Mouse (Mus musculus): Measurements from ENCODE around the gene Coro1a. TPM values are rescaled to one million over a fixed set of nuclear protein-coding genes. Genes with fewer than 3 reads are reported as not detected.
"Not testable (repeated sequence)": the region's sequence is repeated elsewhere in the genome, so short reads cannot be mapped to it uniquely, and the experiment has no call there.

Coro1a gene
- total RNA-seq, 1 experiment = 4.1 TPM

GRCm38 (mm10) chr7:126740977-126741376 is 33.4 kb upstream of the Coro1a start:
- TF ChIP-seq CHD2 (IDR thresholded peaks at IDR 0.05; ENCODE audit: low read depth, low read length) (no peak), HCFC1 (IDR thresholded peaks at IDR 0.05; ENCODE audit: borderline replicate concordance, insufficient read depth, low read length) (no peak), ZC3H11A (IDR thresholded peaks at IDR 0.05; ENCODE audit: borderline replicate concordance, low read depth, low read length) (no peak), ZNF384 (IDR thresholded peaks at IDR 0.05; ENCODE audit: low read depth, low read length) (no peak), MAFK (IDR thresholded peaks at IDR 0.05; ENCODE audit: insufficient read depth, low read depth, low read length) (no peak)
- H3K36me3 ChIP-seq (ENCODE audit: control insufficient read depth, insufficient read depth, low read length, poor library complexity, severe bottlenecking) = no peaks in the 10 kb centered on the region
- in situ Hi-C loops (cut with MboI; ENCODE audit: low sequenced_read_pairs in 2 of 2, unreplicated experiment in 2 of 2) = no loop called here

GRCm38 (mm10) chr7:126740132-126740735 is 32.6 kb upstream of the Coro1a start:
- Histone ChIP-seq H3K4me3 (ENCODE audit: insufficient read depth in 1 of 2, low read depth in 1 of 2, low read length in 2 of 2, poor library complexity in 1 of 2, severe bottlenecking in 1 of 2) (no peak overlapping the region), H3K4me1 (ENCODE audit: control insufficient read depth in 2 of 2, insufficient read depth in 2 of 2, low read length in 2 of 2, poor library complexity in 1 of 2) (peaks cover 0 to 4% of the 10 kb centered on the region in 2 experiments; a peak in 1 of 4 replicates), H3K27ac (ENCODE audit: insufficient read depth, low read depth, low read length, poor library complexity, severe bottlenecking) (no peak overlapping the region), H3K36me3 (ENCODE audit: control insufficient read depth, insufficient read depth, low read length, poor library complexity, severe bottlenecking) (no peaks in the 10 kb centered on the region), H3K9me3 (ENCODE audit: control insufficient read depth, insufficient read depth, low read depth, low read length) (no peaks in the 10 kb centered on the region), H3K9ac (ENCODE audit: insufficient read depth, low read depth, low read length, poor library complexity, severe bottlenecking) (no peak overlapping the region)
- no peak for DNase-seq (ENCODE audit: low read depth, low spot score)
- TF ChIP-seq ZNF384 (IDR thresholded peaks at IDR 0.05; ENCODE audit: low read depth, low read length) (no peak), ZC3H11A (IDR thresholded peaks at IDR 0.05; ENCODE audit: borderline replicate concordance, low read depth, low read length) (no peak), MAFK (IDR thresholded peaks at IDR 0.05; ENCODE audit: insufficient read depth, low read depth, low read length) (no peak), CHD2 (IDR thresholded peaks at IDR 0.05; ENCODE audit: low read depth, low read length) (no peak), HCFC1 (IDR thresholded peaks at IDR 0.05; ENCODE audit: borderline replicate concordance, insufficient read depth, low read length) (no peak)
- in situ Hi-C loops (cut with MboI; ENCODE audit: low sequenced_read_pairs in 2 of 2, unreplicated experiment in 2 of 2) = no loop called here

More at GRCm38 (mm10) chr7:126740977-126741376, 33.4 kb upstream of the Coro1a start:
- Histone ChIP-seq H3K9me3 (ENCODE audit: control insufficient read depth, insufficient read depth, low read depth, low read length) (no peaks in the 10 kb centered on the region), H3K4me3 (ENCODE audit: insufficient read depth in 1 of 2, low read depth in 1 of 2, low read length in 2 of 2, poor library complexity in 1 of 2, severe bottlenecking in 1 of 2) (no peak overlapping the region), H3K9ac (ENCODE audit: insufficient read depth, low read depth, low read length, poor library complexity, severe bottlenecking) (no peak overlapping the region), H3K27ac (ENCODE audit: insufficient read depth, low read depth, low read length, poor library complexity, severe bottlenecking) (no peak overlapping the region), H3K4me1 (ENCODE audit: control insufficient read depth in 2 of 2, insufficient read depth in 2 of 2, low read length in 2 of 2, poor library complexity in 1 of 2) (peaks cover 0 to 4% of the 10 kb centered on the region in 2 experiments; a peak in 1 of 4 replicates)
- no peak for DNase-seq (ENCODE audit: low read depth, low spot score)

- no peaks in the 10 kb centered on the region for H3K36me3 ChIP-seq (ENCODE audit: control insufficient read depth, insufficient read depth, low read length, poor library complexity, severe bottlenecking)
- H3K9me3 ChIP-seq (ENCODE audit: control insufficient read depth, insufficient read depth, low read depth, low read length) = no peaks in the 10 kb centered on the region
- no peak overlapping the region for H3K4me3 ChIP-seq (ENCODE audit: insufficient read depth in 1 of 2, low read depth in 1 of 2, low read length in 2 of 2, poor library complexity in 1 of 2, severe bottlenecking in 1 of 2)
- DNase-seq (ENCODE audit: low read depth, low spot score) = no peak
- peaks cover 0 to 4% of the 10 kb centered on the region in 2 experiments; a peak in 1 of 4 replicates for H3K4me1 ChIP-seq (ENCODE audit: control insufficient read depth in 2 of 2, insufficient read depth in 2 of 2, low read length in 2 of 2, poor library complexity in 1 of 2)
- no peak overlapping the region for H3K9ac ChIP-seq (ENCODE audit: insufficient read depth, low read depth, low read length, poor library complexity, severe bottlenecking)
- in situ Hi-C loops (cut with MboI; ENCODE audit: low sequenced_read_pairs in 2 of 2, unreplicated experiment in 2 of 2) = no loop called here
- no peak for TF ChIP-seq ZC3H11A (IDR thresholded peaks at IDR 0.05; ENCODE audit: borderline replicate concordance, low read depth, low read length)
- no peak for TF ChIP-seq CHD2 (IDR thresholded peaks at IDR 0.05; ENCODE audit: low read depth, low read length)
- no peak for TF ChIP-seq HCFC1 (IDR thresholded peaks at IDR 0.05; ENCODE audit: borderline replicate concordance, insufficient read depth, low read length)
- TF ChIP-seq MAFK (IDR thresholded peaks at IDR 0.05; ENCODE audit: insufficient read depth, low read depth, low read length) = no peak
- TF ChIP-seq ZNF384 (IDR thresholded peaks at IDR 0.05; ENCODE audit: low read depth, low read length) = no peak
- H3K27ac ChIP-seq (ENCODE audit: insufficient read depth, low read depth, low read length, poor library complexity, severe bottlenecking) = no peak overlapping the region
Measured at GRCm38 (mm10) chr7:126739551-126739950, 32.0 kb upstream of the Coro1a start.

GRCm38 (mm10) chr7:126736122-126736521 is 28.5 kb upstream of the Coro1a start:
- Histone ChIP-seq H3K9ac (ENCODE audit: insufficient read depth, low read depth, low read length, poor library complexity, severe bottlenecking) (no peak overlapping the region), H3K4me1 (ENCODE audit: control insufficient read depth in 2 of 2, insufficient read depth in 2 of 2, low read length in 2 of 2, poor library complexity in 1 of 2) (no peaks in the 10 kb centered on the region; a peak in 1 of 4 replicates), H3K27ac (ENCODE audit: insufficient read depth, low read depth, low read length, poor library complexity, severe bottlenecking) (no peak overlapping the region), H3K36me3 (ENCODE audit: control insufficient read depth, insufficient read depth, low read length, poor library complexity, severe bottlenecking) (no peaks in the 10 kb centered on the region), H3K4me3 (ENCODE audit: insufficient read depth in 1 of 2, low read depth in 1 of 2, low read length in 2 of 2, poor library complexity in 1 of 2, severe bottlenecking in 1 of 2) (no peak overlapping the region), H3K9me3 (ENCODE audit: control insufficient read depth, insufficient read depth, low read depth, low read length) (no peaks in the 10 kb centered on the region)
- TF ChIP-seq CHD2 (IDR thresholded peaks at IDR 0.05; ENCODE audit: low read depth, low read length) (no peak), ZC3H11A (IDR thresholded peaks at IDR 0.05; ENCODE audit: borderline replicate concordance, low read depth, low read length) (no peak), MAFK (IDR thresholded peaks at IDR 0.05; ENCODE audit: insufficient read depth, low read depth, low read length) (no peak), ZNF384 (IDR thresholded peaks at IDR 0.05; ENCODE audit: low read depth, low read length) (no peak)
- in situ Hi-C loops (cut with MboI; ENCODE audit: low sequenced_read_pairs in 2 of 2, unreplicated experiment in 2 of 2) = no loop called here
- no peak for DNase-seq (ENCODE audit: low read depth, low spot score)

- H3K36me3 ChIP-seq (ENCODE audit: control insufficient read depth, insufficient read depth, low read length, poor library complexity, severe bottlenecking); in situ Hi-C loops (cut with MboI; ENCODE audit: low sequenced_read_pairs in 2 of 2, unreplicated experiment in 2 of 2); H3K9me3 ChIP-seq (ENCODE audit: control insufficient read depth, insufficient read depth, low read depth, low read length); DNase-seq (ENCODE audit: low read depth, low spot score); H3K4me3 ChIP-seq (ENCODE audit: insufficient read depth in 1 of 2, low read depth in 1 of 2, low read length in 2 of 2, poor library complexity in 1 of 2, severe bottlenecking in 1 of 2); H3K4me1 ChIP-seq (ENCODE audit: control insufficient read depth in 2 of 2, insufficient read depth in 2 of 2, low read length in 2 of 2, poor library complexity in 1 of 2); H3K9ac ChIP-seq (ENCODE audit: insufficient read depth, low read depth, low read length, poor library complexity, severe bottlenecking); H3K27ac ChIP-seq (ENCODE audit: insufficient read depth, low read depth, low read length, poor library complexity, severe bottlenecking): not testable (repeated sequence)
Measured at GRCm38 (mm10) chr7:126730256-126730789, 22.7 kb upstream of the Coro1a start.
